Mouse (Mus musculus) MEL (cell line): ENCODE data around the gene Defb18. TPM values are rescaled to one million over a fixed set of nuclear protein-coding genes. Genes with fewer than 3 reads are reported as not detected.

ENCODE experiments used
- DNase-seq: peaks from one replicate; pipeline ENCODE4 v3.0.0; 2011; ENCODE audit warnings: low read depth, low spot score
- H3K27ac ChIP-seq: 2 replicates; pipeline ENCODE4 v1.5.1; 2012; ENCODE audit warnings: low read depth, mild to moderate bottlenecking, control low read depth, low read length, moderate library complexity; ENCODE audit not compliant: control insufficient read depth
- H3K27me3 ChIP-seq, 2 experiments: fragments of 150-350 bp in 1 of 2; sonication (generic) in 1 of 2; 2 replicates each; pipeline ENCODE4 v1.6.1; 2012; ENCODE audit warnings: low read length in 2 of 2, mild to moderate bottlenecking in 2 of 2, improper control_type of control experiment in 1 of 2, moderate library complexity in 1 of 2; ENCODE audit not compliant: insufficient read depth in 2 of 2, control insufficient read depth in 1 of 2
- H3K36me3 ChIP-seq, 2 experiments: 2 replicates each; pipeline ENCODE4 v1.6.1; 2012 to 2014; ENCODE audit warnings: low read length in 2 of 2, improper control_type of control experiment in 1 of 2, inconsistent platforms in 1 of 2, mild to moderate bottlenecking in 1 of 2; ENCODE audit not compliant: insufficient read depth in 2 of 2, control insufficient read depth in 1 of 2
- H3K4me1 ChIP-seq, 2 experiments: fragments of 150-350 bp in 1 of 2; sonication (generic) in 1 of 2; 2 replicates each; pipeline ENCODE4 v1.6.1; 2012; ENCODE audit warnings: low read length in 2 of 2, improper control_type of control experiment in 1 of 2, mild to moderate bottlenecking in 1 of 2; ENCODE audit not compliant: insufficient read depth in 2 of 2, control insufficient read depth in 1 of 2
- H3K4me3 ChIP-seq, 2 experiments: fragments of 150-350 bp in 1 of 2; sonication (generic) in 1 of 2; 2 replicates each; pipeline ENCODE4 v1.5.1; 2012; ENCODE audit warnings: low read depth in 2 of 2, low read length in 2 of 2, mild to moderate bottlenecking in 2 of 2, moderate library complexity in 2 of 2, control low read depth in 1 of 2, improper control_type of control experiment in 1 of 2; ENCODE audit not compliant: control insufficient read depth in 1 of 2, insufficient read depth in 1 of 2
- H3K79me2 ChIP-seq: 2 replicates; pipeline ENCODE4 v1.6.1; 2012; ENCODE audit warnings: mild to moderate bottlenecking, low read length, moderate library complexity; ENCODE audit not compliant: control insufficient read depth, poor library complexity, insufficient read depth
- H3K9ac ChIP-seq: 2 replicates; pipeline ENCODE4 v1.6.1; 2012; ENCODE audit warnings: low read depth, mild to moderate bottlenecking, control low read depth, low read length, moderate library complexity; ENCODE audit not compliant: control insufficient read depth, poor library complexity, severe bottlenecking
- H3K9me3 ChIP-seq: fragments of 150-350 bp; sonication (generic); replicated peaks from 2 replicates; pipeline ENCODE4 v1.6.1; 2012; ENCODE audit warnings: mild to moderate bottlenecking, low read length, improper control_type of control experiment, moderate library complexity; ENCODE audit not compliant: insufficient read depth
- BHLHE40 ChIP-seq: IDR thresholded peaks from 2 replicates; pipeline ENCODE4 v1.6.1; 2012; ENCODE audit warnings: low read depth, mild to moderate bottlenecking, inconsistent platforms, low read length, improper control_type of control experiment, borderline replicate concordance
- CHD2 ChIP-seq: IDR thresholded peaks from 2 replicates; pipeline ENCODE4 v1.6.1; 2011; ENCODE audit warnings: low read length, improper control_type of control experiment
- ELF1 ChIP-seq: IDR thresholded peaks from 2 replicates; pipeline ENCODE4 v1.6.1; 2014; ENCODE audit warnings: low read depth, mild to moderate bottlenecking, inconsistent platforms, low read length, improper control_type of control experiment, moderate library complexity
- EP300 ChIP-seq, 2 experiments: IDR thresholded peaks; 2 replicates each; pipeline ENCODE4 v1.6.1; 2011; ENCODE audit warnings: improper control_type of control experiment in 2 of 2, low read length in 2 of 2, low read depth in 1 of 2, mild to moderate bottlenecking in 1 of 2
- GATA1 ChIP-seq: IDR thresholded peaks from 2 replicates; pipeline ENCODE4 v1.6.1; 2011; ENCODE audit warnings: low read depth, low read length, improper control_type of control experiment
- JUND ChIP-seq: IDR thresholded peaks from 2 replicates; pipeline ENCODE4 v1.6.1; 2011; ENCODE audit warnings: low read depth, mild to moderate bottlenecking, improper control_type of control experiment, low read length
- MAZ ChIP-seq: IDR thresholded peaks from 2 replicates; pipeline ENCODE4 v1.6.1; 2012; ENCODE audit warnings: low read depth, mild to moderate bottlenecking, inconsistent platforms, low read length, improper control_type of control experiment
- MEF2A ChIP-seq: IDR thresholded peaks from 2 replicates; pipeline ENCODE4 v1.6.1; 2014; ENCODE audit warnings: low read depth, mild to moderate bottlenecking, inconsistent platforms, low read length, improper control_type of control experiment; ENCODE audit not compliant: poor library complexity, insufficient replicate concordance, severe bottlenecking; ENCODE audit errors: extremely low read depth
- MXI1 ChIP-seq: IDR thresholded peaks from 2 replicates; pipeline ENCODE4 v1.6.1; 2011; ENCODE audit warnings: mild to moderate bottlenecking, low read depth, low read length, improper control_type of control experiment
- MYB ChIP-seq: IDR thresholded peaks from 2 replicates; pipeline ENCODE4 v1.6.1; 2011; ENCODE audit warnings: mild to moderate bottlenecking, low read depth, low read length, improper control_type of control experiment
- POLR2A ChIP-seq, 2 experiments: IDR thresholded peaks; 2 replicates each; pipeline ENCODE4 v1.6.1; 2011 to 2012; ENCODE audit warnings: low read length in 2 of 2, mild to moderate bottlenecking in 2 of 2, control low read depth in 1 of 2, improper control_type of control experiment in 1 of 2, low read depth in 1 of 2, moderate library complexity in 1 of 2; ENCODE audit not compliant: control insufficient read depth in 1 of 2, insufficient read depth in 1 of 2, poor library complexity in 1 of 2
- RAD21 ChIP-seq: IDR thresholded peaks from 2 replicates; pipeline ENCODE4 v1.6.1; 2011; ENCODE audit warnings: mild to moderate bottlenecking, low read depth, low read length, improper control_type of control experiment
- RCOR1 ChIP-seq: IDR thresholded peaks from 2 replicates; pipeline ENCODE4 v1.6.1; 2012; ENCODE audit warnings: low read depth, mild to moderate bottlenecking, inconsistent platforms, low read length, improper control_type of control experiment
- SIN3A ChIP-seq: IDR thresholded peaks from 2 replicates; pipeline ENCODE4 v1.6.1; 2012; ENCODE audit warnings: low read length, improper control_type of control experiment, inconsistent platforms
- TAL1 ChIP-seq: IDR thresholded peaks from 2 replicates; pipeline ENCODE4 v1.6.1; 2012; ENCODE audit warnings: mild to moderate bottlenecking, inconsistent platforms, low read length, moderate library complexity, mixed read lengths
- TCF12 ChIP-seq: IDR thresholded peaks from 2 replicates; pipeline ENCODE4 v1.6.1; 2014; ENCODE audit warnings: low read depth, mild to moderate bottlenecking, inconsistent platforms, low read length, improper control_type of control experiment, moderate library complexity
- ZMIZ1 ChIP-seq: IDR thresholded peaks from 2 replicates; pipeline ENCODE4 v1.6.1; 2012; ENCODE audit warnings: low read depth, mild to moderate bottlenecking, inconsistent platforms, low read length, improper control_type of control experiment, moderate library complexity
- ZNF384 ChIP-seq: IDR thresholded peaks from 2 replicates; pipeline ENCODE4 v1.6.1; 2012; ENCODE audit warnings: low read depth, mild to moderate bottlenecking, inconsistent platforms, low read length, improper control_type of control experiment
- polyA plus RNA-seq, 2 experiments: library from polyadenylated mRNA; stranded (reverse) in 1 of 2; unstranded in 1 of 2; fragments of >175 nt in 1 of 2; fragments of >200 nt in 1 of 2; gene quantifications; 2 replicates each; pipeline versions ENCODE4 v1.2.1 to v1.2.4; 2012; ENCODE audit warnings: low replicate concordance in 2 of 2, low read depth in 1 of 2; ENCODE audit not compliant: insufficient read length in 2 of 2, insufficient read depth in 1 of 2, missing spikeins in 1 of 2
- total RNA-seq: library from RNA; depleted of rRNA; stranded (reverse); fragments of 300-350 nt; gene quantifications from 2 replicates; pipeline ENCODE4 v1.2.3, GENCODE M21; 2012; rRNA removed

Defb18 gene
- total RNA-seq (not detected in 2 replicates), polyA plus RNA-seq (not detected)

DNA sequence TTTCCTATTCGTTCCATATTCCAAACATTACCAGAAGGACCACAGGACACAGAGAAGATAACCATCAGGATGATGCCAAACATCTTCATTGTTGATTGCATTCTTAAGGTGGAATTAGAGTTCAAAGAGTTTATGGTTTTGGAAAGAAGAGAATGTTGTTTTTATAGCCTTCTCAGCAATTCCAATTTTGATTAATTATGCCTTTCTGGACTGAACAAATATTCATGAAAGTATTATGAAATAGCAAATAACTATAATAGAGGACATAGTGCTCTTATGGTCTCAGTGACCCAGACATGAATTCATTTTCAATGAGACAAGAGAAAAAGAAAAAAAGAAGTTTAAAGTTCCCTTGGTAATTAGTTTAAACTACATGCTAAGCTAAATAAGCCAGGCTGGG is at the start of gene Defb18:
Defb18 (minus strand) TSS at position 101 of the 400 bp plus-strand sequence.
- DNase-seq = no peak
- H3K27ac ChIP-seq = no peak within 1 kb of the TSS
- no peaks in the 10 kb centered on the region for H3K9me3 ChIP-seq
- H3K27me3 ChIP-seq = no peaks in the 10 kb centered on the region
- H3K36me3 ChIP-seq = no peaks in the 10 kb centered on the region
- no peak within 1 kb of the TSS for H3K9ac ChIP-seq
- H3K79me2 ChIP-seq = no peaks in the 10 kb centered on the region
- H3K4me1 ChIP-seq = no peaks in the 10 kb centered on the region
- H3K4me3 ChIP-seq = no peak within 1 kb of the TSS
- TF ChIP-seq SIN3A (no peak), ZNF384 (no peak), TAL1 (no peak), POLR2A (IDR thresholded peaks at IDR 0.05; ENCODE audit: control insufficient read depth in 1 of 2, insufficient read depth in 1 of 2, low read depth in 1 of 2, low read length in 2 of 2, poor library complexity in 1 of 2) (no peak), TCF12 (no peak), MYB (no peak), BHLHE40 (no peak), JUND (no peak), EP300 (IDR thresholded peaks at IDR 0.05; ENCODE audit: low read depth in 1 of 2, low read length in 2 of 2) (no peak), GATA1 (no peak), MEF2A (no peak), ZMIZ1 (no peak), MXI1 (no peak), RAD21 (no peak), ELF1 (no peak), RCOR1 (no peak)
- TF ChIP-seq, all 39 proteins: peak for 0

DNA sequence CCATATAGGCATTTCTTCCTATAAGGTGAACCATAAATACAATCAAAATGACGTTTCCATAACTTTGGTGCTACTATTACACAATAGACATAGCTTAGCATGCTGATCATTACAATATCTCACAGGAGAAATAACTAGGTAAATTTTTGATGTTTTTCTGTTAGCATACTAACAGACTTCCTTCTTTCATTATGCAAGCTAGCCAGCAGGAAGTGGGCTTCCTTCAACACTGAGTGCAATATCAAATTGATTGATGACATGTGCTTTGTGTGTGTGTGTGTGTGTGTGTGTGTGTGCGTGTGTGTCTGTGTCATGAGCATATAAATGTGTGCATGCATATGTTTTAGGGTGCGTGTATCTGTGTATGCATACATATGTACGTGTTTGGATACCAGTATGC is 33.9 kb upstream of the Defb18 start:
- DNase-seq = no peak
- Histone ChIP-seq H3K27ac (no peak overlapping the region), H3K4me1 (no peaks in the 10 kb centered on the region), H3K4me3 (no peak overlapping the region), H3K9ac (no peak overlapping the region), H3K27me3 (no peaks in the 10 kb centered on the region), H3K36me3 (no peaks in the 10 kb centered on the region), H3K79me2 (no peaks in the 10 kb centered on the region), H3K9me3 (no peaks in the 10 kb centered on the region)
- TF ChIP-seq MAZ = no peak
- no peak for TF ChIP-seq CHD2
- TF ChIP-seq SIN3A = no peak
